Mouse (Mus musculus) olfactory bulb, adult 2 months (tissue): ENCODE measurements around the gene Kcnk4. TPM values are rescaled to one million over a fixed set of nuclear protein-coding genes. Genes with fewer than 3 reads are reported as not detected.

Source experiments
- H3K27ac ChIP-seq: fragments of 200-500 bp; 2 replicates; pipeline ENCODE4 v1.5.1; 2012; ENCODE audit warnings: low read depth, low read length; ENCODE audit not compliant: insufficient read depth
- H3K4me1 ChIP-seq: fragments of 200-500 bp; 2 replicates; pipeline ENCODE4 v1.6.1; 2012; ENCODE audit warnings: low read length; ENCODE audit not compliant: control insufficient read depth, insufficient read depth
- H3K4me3 ChIP-seq: fragments of 200-500 bp; 2 replicates; pipeline ENCODE4 v1.5.1; 2012; ENCODE audit warnings: mild to moderate bottlenecking, low read depth, low read length, moderate library complexity; ENCODE audit not compliant: insufficient read depth
- CTCF ChIP-seq: fragments of 200-500 bp; IDR thresholded peaks from 2 replicates; pipeline ENCODE4 v1.5.1; 2012; ENCODE audit warnings: low read depth, mild to moderate bottlenecking, low read length, moderate library complexity; ENCODE audit not compliant: insufficient read depth
- POLR2A ChIP-seq: fragments of 200-500 bp; IDR thresholded peaks from 2 replicates; pipeline ENCODE4 v1.6.1; 2012; ENCODE audit warnings: mild to moderate bottlenecking, low read depth, low read length, moderate library complexity; ENCODE audit not compliant: insufficient read depth
- WGBS: fragments of 180-500 bp; shearing (Covaris S2); methylation state at CpG from one replicate; pipeline ENCODE4 v1.1.7; 2018; 5-methylcytosine and 5-hydroxymethylcytosine counted together
- polyA plus RNA-seq: library from polyadenylated mRNA; stranded (reverse); fragments of >200 nt; gene quantifications from 2 replicates; pipeline ENCODE4 v1.2.4, GENCODE M21; 2012; ENCODE audit warnings: low replicate concordance; ENCODE audit not compliant: missing spikeins, insufficient read depth, insufficient read length

The Kcnk4 gene
- polyA plus RNA-seq, 1 experiment, result not detected

GRCm38 (mm10) chr19:6969665-6970381, 35.5 kb upstream of the Kcnk4 start:
- H3K4me1 ChIP-seq, result peaks cover 22% of the 10 kb centered on the region
- H3K27ac ChIP-seq, result no peak overlapping the region
- TF ChIP-seq POLR2A (no peak), CTCF (peak; percentile 58)
- 2% methylated on average over 55 of the region's 55 CpGs for whole genome bisulfite sequencing
- H3K4me3 ChIP-seq, result peak overlapping the region; percentile 48

DNA sequence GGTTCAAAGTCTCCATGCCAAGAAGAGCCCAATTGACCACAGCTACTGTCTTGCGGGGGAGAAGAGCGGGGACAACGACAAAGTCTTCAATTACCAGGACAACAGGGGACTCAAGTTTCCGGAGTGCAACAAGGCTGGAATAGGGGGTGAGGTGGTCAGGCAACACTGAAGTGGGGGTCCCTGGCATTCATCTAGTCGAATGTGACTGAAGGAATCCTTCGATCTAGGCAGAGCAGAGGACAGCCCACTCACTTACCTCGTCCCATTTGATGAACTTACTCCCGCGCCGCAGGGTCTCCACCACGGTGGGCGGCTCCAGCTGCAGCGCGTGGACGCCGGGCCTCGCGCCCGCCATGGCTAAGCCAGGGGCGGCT, 35.0 kb upstream of the Kcnk4 start:
- Histone ChIP-seq H3K4me3 (peak overlapping the region; percentile 48), H3K27ac (no peak overlapping the region), H3K4me1 (peaks cover 22% of the 10 kb centered on the region)
- 4% methylated on average over 20 of the region's 20 CpGs for WGBS
- TF ChIP-seq POLR2A, result no peak
- TF ChIP-seq CTCF, result no peak

GRCm38 (mm10) chr19:6968491-6969271, 34.4 kb upstream of the Kcnk4 start:
- peak overlapping the region; percentile 48; the same call in 1 of the 2 replicates for H3K4me3 ChIP-seq
- no peak overlapping the region for H3K27ac ChIP-seq
- no peak for TF ChIP-seq POLR2A
- TF ChIP-seq CTCF, result no peak
- 36% methylated on average over 15 of the region's 15 CpGs for WGBS
- peaks cover 20% of the 10 kb centered on the region for H3K4me1 ChIP-seq

DNA sequence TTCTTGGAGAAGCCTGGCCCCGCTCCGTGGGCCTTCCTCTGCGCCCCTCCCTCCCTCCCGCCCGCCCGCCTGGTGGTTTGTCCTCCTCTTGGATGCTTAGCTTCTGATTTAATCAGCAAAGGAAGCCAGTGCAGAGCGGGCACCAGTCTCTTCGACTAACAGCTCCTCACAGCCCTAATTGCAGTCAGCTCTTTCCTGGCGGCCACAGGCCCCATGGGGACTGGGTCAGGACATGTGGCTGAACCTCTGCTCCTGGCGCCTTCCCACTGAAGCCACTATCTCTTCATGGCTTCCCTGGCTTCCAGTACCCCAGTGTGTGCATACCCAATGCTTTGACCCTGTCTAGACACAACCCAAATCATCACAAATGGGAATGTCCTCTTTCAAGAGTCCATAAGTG, 22.1 kb upstream of the Kcnk4 start:
- no peak for TF ChIP-seq POLR2A
- no peak for TF ChIP-seq CTCF
- peaks cover 10% of the 10 kb centered on the region for H3K4me1 ChIP-seq
- WGBS, result 84% methylated on average over 10 of the region's 10 CpGs
- no peak overlapping the region for H3K27ac ChIP-seq
- H3K4me3 ChIP-seq, result no peak overlapping the region

- no peak overlapping the region for H3K27ac ChIP-seq
- 87% methylated on average over 7 of the region's 7 CpGs for WGBS
- H3K4me3 ChIP-seq, result no peak overlapping the region
- TF ChIP-seq POLR2A (no peak), CTCF (no peak)
- H3K4me1 ChIP-seq, result peaks cover 10% of the 10 kb centered on the region
Measured at GRCm38 (mm10) chr19:6955424-6955823, 21.1 kb upstream of the Kcnk4 start.

DNA sequence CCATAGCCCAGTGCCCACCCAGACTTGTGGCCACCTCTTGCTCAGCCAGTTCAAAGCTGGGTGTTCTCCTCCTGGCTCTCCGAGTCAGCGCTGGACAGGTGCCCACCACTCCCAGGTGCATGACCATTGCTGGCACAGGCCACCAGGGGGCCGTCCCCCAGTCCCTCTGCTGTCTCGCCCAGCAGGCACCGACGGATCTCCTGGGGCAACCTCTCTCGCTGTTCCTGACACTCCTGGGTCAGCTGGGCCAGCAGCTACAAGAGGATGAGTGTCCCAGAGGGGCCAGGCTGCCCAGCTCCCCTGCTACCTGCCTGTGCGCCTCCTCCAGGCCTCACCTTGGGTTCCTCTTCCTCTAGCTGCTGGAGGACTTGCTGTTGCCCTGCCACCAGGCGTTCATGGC, 19.7 kb upstream of the Kcnk4 start:
- Histone ChIP-seq H3K4me1 (peaks cover 10% of the 10 kb centered on the region), H3K4me3 (no peak overlapping the region), H3K27ac (no peak overlapping the region)
- 53% methylated on average over 9 of the region's 9 CpGs for WGBS
- TF ChIP-seq CTCF (no peak), POLR2A (no peak)

- no peak for TF ChIP-seq CTCF
- TF ChIP-seq POLR2A, result no peak
- Histone ChIP-seq H3K4me3 (peak overlapping the region; percentile 62), H3K27ac (peak overlapping the region; percentile 76), H3K4me1 (peaks cover 10% of the 10 kb centered on the region)
- 13% methylated on average over 3 of the region's 3 CpGs for WGBS
Measured at GRCm38 (mm10) chr19:6952712-6953037, 18.4 kb upstream of the Kcnk4 start.

DNA sequence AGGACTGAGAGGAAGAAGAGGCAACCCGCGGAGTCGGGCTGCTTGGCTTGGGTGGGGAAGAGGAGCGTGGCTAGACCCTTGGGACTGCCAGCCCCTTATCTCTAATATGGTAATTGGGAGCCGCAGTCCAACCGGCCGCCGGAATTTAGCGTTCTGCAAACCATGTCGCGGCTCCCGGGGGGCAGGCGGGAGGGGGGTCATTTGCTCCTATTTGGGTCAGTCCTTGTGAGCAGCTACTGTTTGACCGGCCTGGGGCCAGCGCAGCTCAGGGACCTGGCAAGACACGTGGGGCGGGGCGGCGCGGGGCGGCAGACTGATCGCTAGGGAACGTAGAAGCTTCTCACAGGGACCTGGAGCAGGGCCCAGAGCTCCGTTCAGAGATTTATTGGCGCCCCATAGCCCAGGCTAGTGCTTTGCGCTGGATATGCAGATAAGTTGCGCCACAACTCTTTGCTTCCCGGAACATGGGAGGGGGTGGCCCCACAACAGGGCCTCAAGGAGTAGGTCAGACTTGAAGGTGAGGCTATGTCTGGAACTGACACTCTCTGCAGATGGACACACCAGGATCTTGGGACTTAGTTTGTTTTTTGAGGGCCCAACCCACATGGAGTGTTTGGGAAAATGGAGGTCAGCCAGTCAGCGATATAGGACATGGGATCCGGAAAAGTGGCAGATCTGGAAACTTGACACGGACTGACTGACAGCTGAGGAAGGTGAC, 17.8 kb upstream of the Kcnk4 start:
- H3K4me1 ChIP-seq, result peaks cover 10% of the 10 kb centered on the region
- H3K27ac ChIP-seq, result peak overlapping the region; percentile 76
- TF ChIP-seq POLR2A (no peak; the same call in 1 of the 2 replicates), CTCF (no peak)
- 3% methylated on average over 31 of the region's 31 CpGs for WGBS
- peak overlapping the region; percentile 62 for H3K4me3 ChIP-seq
